Comparison of ENCODE assay signal across 28 mouse cellular contexts in the genomic region with DNA sequence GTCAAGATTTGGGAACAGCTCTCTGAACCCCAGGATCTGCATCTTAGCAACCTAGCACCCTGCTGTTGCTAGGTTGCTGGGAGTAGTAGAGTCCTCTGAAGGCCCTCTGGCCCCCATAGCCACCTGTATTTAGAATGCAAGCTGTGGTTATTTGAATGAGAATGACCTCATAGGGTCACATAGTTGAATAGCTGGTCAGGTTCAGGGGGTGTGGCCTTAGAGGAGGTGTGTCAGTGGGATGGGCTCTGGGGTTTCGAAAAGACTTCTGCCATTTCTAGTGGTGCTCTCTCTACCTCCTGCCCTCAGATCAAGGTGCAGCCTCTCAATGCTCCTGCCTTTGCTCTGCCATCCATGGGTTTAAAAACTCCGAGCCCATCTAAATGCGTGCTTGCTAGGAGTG.
"Had no signal": no experiment of that assay in that cellular context is flagged by ENCODE, and none has a peak within 500 bp of the region (broad histone marks: within the 10 kb centered on the region; RNA-seq: fewer than 3 reads in every experiment).

No protein-coding gene starts in this region.

- H3K36me3 ChIP-seq: heart, embryonic 13.5 days; heart, embryonic 15.5 days; hindbrain, embryonic 10.5 days; hindbrain, embryonic 12.5 days; intestine, embryonic 15.5 days; limb, embryonic 13.5 days; limb, embryonic 15.5 days; liver, embryonic 13.5 days; liver, embryonic 15.5 days had no signal

- H3K4me3 ChIP-seq: gastrocnemius, adult 2 months; heart, adult 2 months; heart, embryonic 13.5 days; heart, embryonic 15.5 days; hindbrain, embryonic 10.5 days; hindbrain, embryonic 12.5 days; intestine, embryonic 15.5 days; limb, embryonic 13.5 days; limb, embryonic 15.5 days; liver, embryonic 13.5 days; liver, embryonic 15.5 days had no signal

- H3K27me3 ChIP-seq: heart, embryonic 13.5 days; heart, embryonic 15.5 days; hindbrain, embryonic 12.5 days; intestine, embryonic 15.5 days; limb, embryonic 13.5 days; limb, embryonic 15.5 days; liver, embryonic 13.5 days; liver, embryonic 15.5 days had no signal

- H3K27ac ChIP-seq: gastrocnemius, adult 2 months; heart, adult 2 months; heart, embryonic 13.5 days; heart, embryonic 15.5 days; hindbrain, embryonic 10.5 days; hindbrain, embryonic 12.5 days; hindbrain, embryonic 14.5 days; intestine, embryonic 15.5 days; limb, embryonic 13.5 days; limb, embryonic 15.5 days; liver, embryonic 13.5 days; liver, embryonic 15.5 days had no signal

- H3K4me1 ChIP-seq: heart, embryonic 13.5 days; heart, embryonic 15.5 days; liver, embryonic 13.5 days; liver, embryonic 15.5 days had no signal

- DNase-seq: gastrocnemius, adult 2 months; gastrocnemius, postnatal 10 days; gastrocnemius, postnatal 25 days; heart, adult 2 months; heart, postnatal 14 days; heart, postnatal 4 days; kidney, adult 18-20 months; kidney, adult 8-10 months; kidney, postnatal 10 days; kidney, postnatal 25 days; kidney, postnatal 4 days; layer of hippocampus, adult 9-11 months; layer of hippocampus, postnatal 36 days; left cerebral cortex, postnatal 4 days; liver, embryonic 13.5 days had no signal

- ATAC-seq: hindbrain, embryonic 16.5 days; inflammation-experienced regulatory T-cells, adult 6 months; intestine, embryonic 15.5 days; intestine, postnatal 0 days had no signal

- H3K9me3 ChIP-seq: heart, embryonic 13.5 days; heart, embryonic 15.5 days; hindbrain, embryonic 10.5 days; hindbrain, embryonic 12.5 days; intestine, embryonic 15.5 days; limb, embryonic 13.5 days; limb, embryonic 15.5 days; liver, embryonic 13.5 days; liver, embryonic 15.5 days had no signal

- H3K4me2 ChIP-seq: heart, embryonic 11.5 days; heart, embryonic 13.5 days; heart, embryonic 15.5 days; hindbrain, embryonic 12.5 days; hindbrain, embryonic 14.5 days; intestine, embryonic 15.5 days; limb, embryonic 13.5 days; limb, embryonic 15.5 days; liver, embryonic 13.5 days; liver, embryonic 15.5 days had no signal

- H3K9ac ChIP-seq: heart, embryonic 13.5 days; heart, embryonic 15.5 days; hindbrain, embryonic 12.5 days; hindbrain, embryonic 14.5 days; intestine, embryonic 15.5 days; limb, embryonic 13.5 days; limb, embryonic 15.5 days; liver, embryonic 13.5 days; liver, embryonic 15.5 days had no signal
